ENCODE assay signal across 1 mouse cellular context in genomic region chr6:129557298-129558023, GRCm38 (mm10).
TF ChIP-seq lines count a peak whose summit lies in the region.

No protein-coding gene starts in this region.

TF ChIP-seq in MEL, 35 proteins besides CTCF, POLR2A, EP300 and RAD21 (continued from another document):
- no peak for TF ChIP-seq GABPA (IDR thresholded peaks at IDR 0.05; ENCODE audit: low read depth, low read length)
- TF ChIP-seq CHD1 (IDR thresholded peaks at IDR 0.05; ENCODE audit: low read depth, low read length), result no peak
